Mouse (Mus musculus): ENCODE measurements around the gene Pcnx3.

DNA sequence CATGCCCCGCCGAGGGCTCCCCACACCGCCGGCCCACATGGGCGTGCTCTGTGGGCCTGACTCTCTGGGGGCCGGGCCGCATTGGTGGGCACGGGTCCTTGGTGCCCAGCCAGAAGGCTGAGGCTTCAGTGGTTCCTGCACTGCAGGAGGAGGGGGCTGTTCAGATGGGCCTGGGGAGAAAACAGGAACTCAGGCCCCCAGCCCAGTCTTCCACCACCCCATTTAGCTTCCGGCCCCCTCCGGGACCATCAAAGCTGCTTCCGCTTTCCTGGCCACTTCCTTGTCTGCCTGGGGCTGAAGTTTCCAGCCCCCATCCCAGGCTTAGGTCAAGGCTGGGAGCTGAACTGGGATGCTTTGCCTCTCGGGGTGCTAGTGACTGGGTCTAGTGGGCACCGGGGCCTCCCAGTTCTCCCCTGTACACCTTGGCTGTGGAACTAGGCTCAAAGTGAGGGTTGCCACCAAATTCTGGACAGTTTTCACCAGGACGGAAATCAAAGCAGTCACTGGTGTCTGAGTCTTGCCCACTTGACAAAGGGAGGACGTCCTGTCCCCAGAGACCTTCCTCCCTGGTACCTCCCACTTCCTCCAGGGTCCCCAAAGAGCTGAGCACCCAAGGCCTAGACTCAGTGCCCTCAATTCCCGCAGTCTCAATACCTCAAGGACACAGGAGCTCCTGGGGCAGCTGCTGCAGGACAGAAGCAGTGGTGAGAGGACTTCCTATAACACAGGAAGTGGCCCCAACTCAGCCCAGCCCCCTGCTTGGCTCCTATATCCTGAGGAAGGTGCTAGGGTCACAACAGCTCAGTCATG is 27.6 kb downstream of the Pcnx3 start:
- TF ChIP-seq POLR2A (IDR thresholded peaks at IDR 0.05; ENCODE audit: control insufficient read depth, low read depth, low read length) (no peak), CTCF (IDR thresholded peaks at IDR 0.05; ENCODE audit: control insufficient read depth, insufficient read depth, insufficient replicate concordance, low read depth, low read length) (no peak)
